Mouse (Mus musculus) midbrain, embryonic 10.5 days (tissue): Measurements from ENCODE around the gene Crtc1. TPM values are rescaled to one million over a fixed set of nuclear protein-coding genes. Genes with fewer than 3 reads are reported as not detected.
A peak's percentile ranks its signal among the peaks of the same experiment; 100 is the strongest.

Experiments used
- DNase-seq: peaks from one replicate; pipeline ENCODE4 v3.0.0-alpha.2; 2017; ENCODE audit warnings: low spot score
- H3K27ac ChIP-seq: fragments of 300-500 bp; sonication (generic); replicated peaks from 2 replicates; pipeline ENCODE4 v1.5.1; 2016; ENCODE audit warnings: mild to moderate bottlenecking
- H3K27me3 ChIP-seq: fragments of 300-500 bp; sonication (generic); 2 replicates; pipeline ENCODE4 v1.6.1; 2016; ENCODE audit warnings: low read depth, mild to moderate bottlenecking; ENCODE audit not compliant: poor library complexity, severe bottlenecking
- H3K36me3 ChIP-seq: fragments of 300-500 bp; sonication (generic); 2 replicates; pipeline ENCODE4 v1.6.1; 2016; ENCODE audit warnings: mild to moderate bottlenecking, moderate library complexity
- H3K4me1 ChIP-seq: fragments of 300-500 bp; sonication (generic); 2 replicates; pipeline ENCODE4 v1.6.1; 2016
- H3K4me3 ChIP-seq: fragments of 300-500 bp; sonication (generic); 2 replicates; pipeline ENCODE4 v1.5.1; 2016; ENCODE audit warnings: mild to moderate bottlenecking, moderate library complexity
- H3K9me3 ChIP-seq: fragments of 300-500 bp; sonication (generic); replicated peaks from 2 replicates; pipeline ENCODE4 v1.6.1; 2016; ENCODE audit warnings: mild to moderate bottlenecking
- WGBS: fragments of 180-500 bp; shearing (Covaris S2); methylation state at CpG from one replicate; pipeline ENCODE4 v1.1.7; 2016; 5-methylcytosine and 5-hydroxymethylcytosine counted together
- polyA plus RNA-seq: library from polyadenylated mRNA; unstranded; fragments of >200 nt; fragmentation: Nextera tagmentation; extraction: Ambion mirVana; gene quantifications from 2 replicates; pipeline ENCODE4 v1.2.1, GENCODE M21; 2016

Crtc1 gene
- polyA plus RNA-seq, 1 experiment from 2014 or later, result 12.9 TPM

DNA sequence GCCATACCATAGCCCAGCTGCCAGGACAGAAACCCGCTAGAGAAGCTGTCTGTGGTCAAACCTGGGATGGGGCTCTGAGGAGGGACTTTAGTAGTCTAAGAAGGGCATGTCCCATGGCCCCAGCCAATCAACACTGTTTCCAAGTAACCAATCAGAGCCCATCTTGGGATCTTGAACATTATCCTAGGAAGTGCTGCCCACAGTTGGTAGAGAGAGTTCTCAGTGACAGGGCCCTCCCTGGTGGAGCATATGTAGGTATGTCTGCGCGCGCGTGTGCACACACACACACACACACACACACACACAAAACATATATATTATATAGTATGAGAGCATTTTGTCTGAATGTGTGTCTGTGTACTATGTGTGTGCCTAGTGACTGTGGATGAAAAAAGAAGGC, 46.3 kb downstream of the Crtc1 start:
- Histone ChIP-seq H3K27ac (no peak overlapping the region), H3K4me1 (no peaks in the 10 kb centered on the region), H3K4me3 (no peak overlapping the region), H3K27me3 (no peaks in the 10 kb centered on the region), H3K36me3 (peaks cover 22% of the 10 kb centered on the region), H3K9me3 (no peaks in the 10 kb centered on the region)
- WGBS, result 84% methylated on average over 5 of the region's 5 CpGs
- no peak for DNase-seq

GRCm38 (mm10) chr8:70389678-70390077, 49.7 kb downstream of the Crtc1 start:
- Histone ChIP-seq H3K9me3 (no peaks in the 10 kb centered on the region), H3K36me3 (peaks cover 46% of the 10 kb centered on the region), H3K27ac (no peak overlapping the region), H3K4me1 (0 out of 2 replicates have a peak, but pooled peaks cover 5% of the 10 kb centered on the region), H3K4me3 (no peak overlapping the region), H3K27me3 (no peaks in the 10 kb centered on the region)
- WGBS, result 87% methylated on average over 2 of the region's 2 CpGs
- no peak for DNase-seq

DNA sequence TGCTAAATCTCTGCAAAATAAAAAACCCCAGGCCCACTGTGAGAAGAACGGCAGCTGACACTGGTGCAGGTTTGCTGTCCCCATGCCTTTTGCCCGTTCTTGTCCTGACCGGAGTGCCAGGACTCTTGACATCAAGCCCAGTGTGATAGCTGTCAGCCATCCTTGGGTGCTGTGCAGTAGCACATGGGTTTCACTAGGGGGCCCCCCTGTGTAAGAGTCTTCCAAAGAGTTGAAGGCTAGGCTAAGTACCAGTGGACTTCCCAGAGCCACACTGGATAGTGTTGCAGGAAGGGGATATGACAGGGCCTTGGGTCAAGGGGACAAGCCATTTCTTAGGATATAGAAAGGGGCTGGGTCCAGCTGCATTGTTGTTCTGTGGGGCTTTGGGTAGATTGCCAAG, 56.1 kb downstream of the Crtc1 start:
- peaks cover 43% of the 10 kb centered on the region for H3K27me3 ChIP-seq
- WGBS, result 65% methylated on average over 3 of the region's 3 CpGs
- H3K4me1 ChIP-seq, result 0 out of 2 replicates have a peak, but pooled peaks cover 5% of the 10 kb centered on the region
- DNase-seq, result peak; percentile 57
- H3K27ac ChIP-seq, result no peak overlapping the region
- no peak overlapping the region for H3K4me3 ChIP-seq
- no peaks in the 10 kb centered on the region for H3K9me3 ChIP-seq
- H3K36me3 ChIP-seq, result peaks cover 31% of the 10 kb centered on the region

DNA sequence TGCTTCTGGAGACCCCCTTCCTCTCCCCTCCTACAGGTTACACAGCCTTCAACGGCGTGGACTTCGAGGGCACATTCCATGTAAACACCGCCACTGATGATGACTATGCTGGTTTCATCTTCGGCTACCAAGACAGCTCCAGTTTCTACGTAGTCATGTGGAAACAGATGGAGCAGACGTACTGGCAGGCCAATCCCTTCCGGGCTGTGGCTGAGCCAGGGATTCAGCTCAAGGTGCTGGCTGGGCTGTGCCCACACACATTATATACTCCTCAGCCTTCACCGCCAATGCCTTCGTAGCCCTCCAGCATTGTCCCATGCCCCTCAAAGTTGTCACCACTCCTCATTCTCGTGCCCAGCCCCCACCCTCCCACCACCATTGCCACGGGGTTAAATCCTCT, 59.3 kb downstream of the Crtc1 start:
- DNase-seq, result no peak
- WGBS, result 86% methylated on average over 12 of the region's 12 CpGs
- Histone ChIP-seq H3K4me3 (no peak overlapping the region), H3K27me3 (peaks cover 75% of the 10 kb centered on the region), H3K36me3 (peaks cover under 1% of the 10 kb centered on the region; the same call in 1 of the 2 replicates), H3K9me3 (no peaks in the 10 kb centered on the region), H3K4me1 (peaks cover 16% of the 10 kb centered on the region), H3K27ac (no peak overlapping the region)

DNA sequence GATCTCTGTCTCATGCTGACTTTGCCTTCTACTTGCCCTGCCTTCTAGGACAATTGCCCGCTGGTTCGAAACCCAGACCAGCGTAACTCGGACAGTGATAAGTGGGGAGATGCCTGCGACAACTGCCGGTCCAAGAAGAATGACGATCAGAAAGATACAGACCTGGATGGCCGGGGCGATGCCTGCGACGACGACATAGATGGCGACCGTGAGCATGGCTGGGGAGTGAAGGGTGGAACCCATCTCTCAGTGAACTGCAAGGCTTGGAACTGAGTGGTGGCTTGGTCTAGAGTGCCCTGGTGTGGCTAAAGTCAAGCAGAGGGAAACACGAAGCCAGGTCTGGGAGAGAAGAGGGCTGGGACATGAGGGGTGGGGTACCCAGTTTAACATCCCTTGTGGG, 62.3 kb downstream of the Crtc1 start:
- peaks cover 36% of the 10 kb centered on the region for H3K4me1 ChIP-seq
- no peaks in the 10 kb centered on the region for H3K9me3 ChIP-seq
- no peak overlapping the region for H3K27ac ChIP-seq
- peaks cover 98% of the 10 kb centered on the region for H3K27me3 ChIP-seq
- DNase-seq, result no peak
- WGBS, result 14% methylated on average over 15 of the region's 15 CpGs
- H3K36me3 ChIP-seq, result no peaks in the 10 kb centered on the region
- H3K4me3 ChIP-seq, result no peak overlapping the region

GRCm38 (mm10) chr8:70376275-70376741, 63.1 kb downstream of the Crtc1 start:
- H3K36me3 ChIP-seq, result no peaks in the 10 kb centered on the region
- peak; percentile 34 for DNase-seq
- H3K27me3 ChIP-seq, result peaks cover 98% of the 10 kb centered on the region
- no peaks in the 10 kb centered on the region for H3K9me3 ChIP-seq
- 9% methylated on average over 37 of the region's 37 CpGs for WGBS
- peaks cover 36% of the 10 kb centered on the region for H3K4me1 ChIP-seq
- H3K4me3 ChIP-seq, result peak overlapping the region; percentile 12
- no peak overlapping the region for H3K27ac ChIP-seq

GRCm38 (mm10) chr8:70375212-70375859, 64.0 kb downstream of the Crtc1 start:
- no peaks in the 10 kb centered on the region for H3K36me3 ChIP-seq
- peak overlapping the region; percentile 51; the same call in 1 of the 2 replicates for H3K4me3 ChIP-seq
- H3K9me3 ChIP-seq, result no peaks in the 10 kb centered on the region
- H3K27ac ChIP-seq, result no peak overlapping the region
- peaks cover 36% of the 10 kb centered on the region for H3K4me1 ChIP-seq
- 7% methylated on average over 35 of the region's 35 CpGs for WGBS
- DNase-seq, result no peak
- H3K27me3 ChIP-seq, result peaks cover 99% of the 10 kb centered on the region

DNA sequence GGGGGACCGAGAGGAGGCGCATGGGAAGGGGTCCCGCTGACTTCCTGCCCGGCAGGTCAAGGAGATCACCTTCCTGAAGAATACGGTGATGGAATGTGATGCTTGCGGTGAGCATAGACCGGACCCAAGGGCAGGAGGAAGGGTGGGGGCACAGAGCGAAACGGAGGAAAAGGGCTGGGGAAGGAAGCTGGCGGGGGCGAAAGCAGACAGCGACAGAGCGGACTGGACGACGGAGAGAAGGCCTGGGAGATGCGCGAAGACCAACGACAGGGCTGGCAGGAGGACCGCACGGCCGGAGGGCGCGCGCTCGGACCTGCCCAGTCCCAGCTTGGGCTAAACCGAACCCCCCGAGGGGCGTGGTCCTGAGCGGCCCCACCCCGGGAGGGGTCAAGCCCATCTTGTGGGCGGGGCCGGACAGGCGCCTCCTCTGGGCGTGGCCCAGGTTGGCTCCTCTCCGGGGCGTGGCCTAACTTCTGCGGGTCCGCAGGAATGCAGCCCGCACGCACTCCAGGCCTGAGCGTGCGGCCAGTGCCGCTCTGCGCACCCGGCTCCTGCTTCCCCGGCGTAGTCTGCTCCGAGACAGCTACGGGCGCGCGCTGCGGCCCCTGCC, 65.0 kb downstream of the Crtc1 start:
- Histone ChIP-seq H3K36me3 (no peaks in the 10 kb centered on the region), H3K27ac (no peak overlapping the region), H3K4me3 (peak overlapping the region; percentile 51), H3K4me1 (peaks cover 36% of the 10 kb centered on the region), H3K9me3 (no peaks in the 10 kb centered on the region), H3K27me3 (peaks cover 95% of the 10 kb centered on the region)
- under 1% methylated on average over 53 of the region's 53 CpGs for WGBS
- peak; percentile 68 for DNase-seq

GRCm38 (mm10) chr8:70373397-70374317, 65.7 kb downstream of the Crtc1 start, which contains the start of gene Comp:
Comp (plus strand) TSS chr8:70373558.
- Histone ChIP-seq H3K9me3 (no peaks in the 10 kb centered on the region), H3K27me3 (peaks cover 87% of the 10 kb centered on the region), H3K27ac (no peak within 1 kb of the TSS), H3K36me3 (no peaks in the 10 kb centered on the region), H3K4me3 (peak within 1 kb of the TSS; percentile 51), H3K4me1 (peaks cover 36% of the 10 kb centered on the region)
- DNase-seq, result peak; percentile 33
- 3% methylated on average over 47 of the region's 47 CpGs for WGBS

- H3K9me3 ChIP-seq, result no peaks in the 10 kb centered on the region
- no peak overlapping the region for H3K27ac ChIP-seq
- no peak for DNase-seq
- H3K36me3 ChIP-seq, result no peaks in the 10 kb centered on the region
- no peak overlapping the region for H3K4me3 ChIP-seq
- H3K27me3 ChIP-seq, result peaks cover 72% of the 10 kb centered on the region
- 38% methylated on average over 6 of the region's 6 CpGs for WGBS
- H3K4me1 ChIP-seq, result peaks cover 36% of the 10 kb centered on the region
Measured at GRCm38 (mm10) chr8:70371951-70372350, 67.4 kb downstream of the Crtc1 start.

- Histone ChIP-seq H3K36me3 (no peaks in the 10 kb centered on the region), H3K4me3 (no peak overlapping the region), H3K27me3 (peaks cover 70% of the 10 kb centered on the region), H3K4me1 (peaks cover 24% of the 10 kb centered on the region), H3K27ac (no peak overlapping the region), H3K9me3 (no peaks in the 10 kb centered on the region)
- no peak for DNase-seq
- 71% methylated on average over 7 of the region's 7 CpGs for WGBS
Measured at GRCm38 (mm10) chr8:70370476-70370875, 68.9 kb downstream of the Crtc1 start.

GRCm38 (mm10) chr8:70366588-70366987, 72.8 kb downstream of the Crtc1 start:
- Histone ChIP-seq H3K4me3 (no peak overlapping the region), H3K4me1 (peaks cover 18% of the 10 kb centered on the region), H3K27me3 (peaks cover 48% of the 10 kb centered on the region), H3K27ac (no peak overlapping the region), H3K36me3 (no peaks in the 10 kb centered on the region), H3K9me3 (no peaks in the 10 kb centered on the region)
- WGBS, result 68% methylated on average over 5 of the region's 5 CpGs
- no peak for DNase-seq
